Mouse (Mus musculus) adipose tissue, adult 10 weeks (tissue): ENCODE results near the gene Dspp. TPM values are rescaled to one million over a fixed set of nuclear protein-coding genes. Genes with fewer than 3 reads are reported as not detected.

ENCODE experiments used
- polyA plus RNA-seq: library from polyadenylated mRNA; stranded (reverse); fragments of 350-450 nt; fragmentation: Illumina TruSeq; extraction: RNeasy Lipid Tissue Mini Kit (QIAGEN cat#74804); gene quantifications from one replicate; pipeline ENCODE4 v1.2.3, GENCODE M21; 2014; ENCODE audit warnings: low read depth, low replicate concordance

Dspp gene
- polyA plus RNA-seq = not detected

GRCm38 (mm10) chr5:104170412-104170811, at the start of gene Dspp:
Gene Dspp, plus strand, starts transcription at chr5:104170712.

GRCm38 (mm10) chr5:104202351-104202750, 31.8 kb downstream of the Dspp start, which contains the start of gene Dmp1:
Gene Dmp1, plus strand, starts transcription at chr5:104202613.

Other genes with a start within 250 kb of the Dspp start
- not detected for gene Hsd17b13, start 193.3 kb upstream of the Dspp start, polyA plus RNA-seq
- 60.2 TPM for gene Hsd17b11, start 148.8 kb upstream of the Dspp start, polyA plus RNA-seq
- gene Nudt9, start 124.4 kb upstream of the Dspp start, polyA plus RNA-seq = 57.1 TPM
- gene Gm17660, start 93.1 kb upstream of the Dspp start, polyA plus RNA-seq = not detected
- gene Sparcl1, start 57.0 kb upstream of the Dspp start, polyA plus RNA-seq = 169 TPM
- not detected for gene Dmp1, start 31.9 kb downstream of the Dspp start, polyA plus RNA-seq
- gene Ibsp, start 128.5 kb downstream of the Dspp start, polyA plus RNA-seq = not detected
- gene Mepe, start 154.6 kb downstream of the Dspp start, polyA plus RNA-seq = not detected